Mouse (Mus musculus): ENCODE data around the gene Lrp10.

DNA sequence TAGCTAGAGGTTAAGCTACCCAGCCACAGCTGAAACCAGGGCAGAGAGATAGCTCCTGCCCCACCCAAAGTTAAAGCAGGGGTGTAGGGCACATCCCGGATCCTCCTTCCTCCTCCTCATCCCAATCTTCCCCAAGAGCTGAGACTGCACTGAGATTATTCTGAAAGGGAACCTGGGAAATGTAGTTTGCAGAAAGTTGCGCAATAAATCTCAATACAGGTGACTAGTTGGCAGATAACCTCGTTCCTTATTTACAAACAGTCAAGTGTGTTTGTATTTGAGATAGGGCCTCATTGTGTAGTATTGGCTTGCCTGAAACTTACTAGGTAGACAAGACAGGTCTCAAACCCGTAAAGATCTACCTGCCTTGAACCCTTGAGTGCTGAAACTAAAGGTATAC, 1.8 kb upstream of the Lrp10 start:
- TF ChIP-seq CTCF (IDR thresholded peaks at IDR 0.05; ENCODE audit: low read depth) (no peak), EP300 (IDR thresholded peaks at IDR 0.05; ENCODE audit: low read depth) (no peak)

Measured in liver, postnatal 0 days (tissue).